Mouse (Mus musculus) brain, embryonic 14.5 days (tissue): ENCODE measurements around the gene Fnbp1l.

Experiments used
- CTCF ChIP-seq: fragments of 200-500 bp; IDR thresholded peaks from 2 replicates; pipeline ENCODE4 v1.5.1; 2012; ENCODE audit warnings: inconsistent platforms, mild to moderate bottlenecking, moderate library complexity, borderline replicate concordance; ENCODE audit not compliant: insufficient read depth, insufficient read length; ENCODE audit errors: extremely low read depth
- POLR2A ChIP-seq: fragments of 200-500 bp; IDR thresholded peaks from 2 replicates; pipeline ENCODE4 v1.6.1; 2012; ENCODE audit warnings: mild to moderate bottlenecking, inconsistent platforms, borderline replicate concordance; ENCODE audit not compliant: poor library complexity, insufficient read depth, insufficient read length, severe bottlenecking; ENCODE audit errors: extremely low read depth

DNA sequence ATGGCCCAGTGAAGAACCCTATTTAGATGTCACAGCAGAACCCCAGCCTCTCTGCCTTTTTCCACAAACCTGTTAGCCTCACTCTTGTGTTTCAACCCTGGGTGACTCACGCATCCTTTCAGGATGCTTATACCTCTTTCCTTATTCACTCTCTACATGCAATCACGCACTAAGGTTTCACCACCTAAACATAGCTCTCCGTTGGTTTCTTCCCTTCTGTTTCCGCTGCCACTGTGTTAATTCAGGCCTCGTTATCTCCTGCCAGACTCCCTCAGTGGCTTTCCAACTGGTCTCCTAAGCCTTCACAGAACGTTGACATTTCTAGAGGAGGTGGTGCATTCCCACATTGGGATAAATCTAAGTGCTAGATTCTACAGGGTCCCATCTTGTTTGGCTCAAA is 128.9 kb downstream of the Fnbp1l start:
- TF ChIP-seq CTCF (no peak), POLR2A (no peak)
